Mouse (Mus musculus) MN1 (cell line): ENCODE measurements around the gene Alox12.

Experiments used
- DNase-seq: peaks from one replicate; pipeline ENCODE4 v3.0.0-alpha.2; 2016; ENCODE audit warnings: low spot score

The Alox12 gene

DNA sequence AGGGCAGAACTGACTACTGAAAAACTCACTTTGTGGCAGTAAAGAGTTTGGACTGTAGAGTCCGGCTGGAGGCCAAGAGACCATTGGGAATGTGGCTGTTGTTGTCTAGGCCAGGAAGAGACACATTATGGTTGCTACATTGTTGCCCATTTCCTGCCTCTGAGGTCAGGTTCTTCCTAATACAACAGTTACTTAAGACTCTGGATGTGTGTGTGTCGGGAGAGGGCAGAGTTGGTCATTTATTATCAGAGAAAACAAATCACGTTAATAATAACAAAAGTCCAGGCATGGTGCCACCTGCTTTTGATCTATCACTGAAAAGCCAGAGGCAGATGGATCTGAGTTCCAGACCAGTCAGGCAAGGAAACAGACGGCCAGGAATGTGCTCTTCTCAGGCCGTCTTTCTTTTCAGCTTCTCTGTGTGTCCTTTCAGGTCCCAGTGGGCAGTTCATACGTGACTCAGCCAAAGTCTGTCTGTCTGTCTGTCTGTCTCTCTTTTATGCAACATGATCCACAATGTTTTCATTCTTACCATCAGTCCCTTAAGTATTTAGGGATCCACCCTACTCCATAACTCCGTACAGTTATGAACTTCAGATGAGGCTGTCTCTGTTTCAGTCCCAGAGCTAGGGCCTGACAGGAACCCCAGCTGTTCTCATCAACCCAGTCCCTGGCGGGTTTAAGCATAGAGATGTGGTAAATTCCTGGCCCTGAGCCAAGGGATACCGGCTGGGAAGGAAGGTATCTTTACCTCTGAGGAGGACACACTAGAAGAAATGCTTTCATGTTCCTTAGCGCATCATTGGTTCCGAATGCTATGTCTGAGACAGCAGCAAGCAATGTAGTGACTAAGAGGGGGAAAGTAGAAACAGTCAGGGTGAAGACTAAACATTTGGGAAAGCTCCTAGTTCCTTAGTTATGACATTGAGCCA lies 61.5 kb downstream of the Alox12 start:
- DNase-seq, result no peak

DNA sequence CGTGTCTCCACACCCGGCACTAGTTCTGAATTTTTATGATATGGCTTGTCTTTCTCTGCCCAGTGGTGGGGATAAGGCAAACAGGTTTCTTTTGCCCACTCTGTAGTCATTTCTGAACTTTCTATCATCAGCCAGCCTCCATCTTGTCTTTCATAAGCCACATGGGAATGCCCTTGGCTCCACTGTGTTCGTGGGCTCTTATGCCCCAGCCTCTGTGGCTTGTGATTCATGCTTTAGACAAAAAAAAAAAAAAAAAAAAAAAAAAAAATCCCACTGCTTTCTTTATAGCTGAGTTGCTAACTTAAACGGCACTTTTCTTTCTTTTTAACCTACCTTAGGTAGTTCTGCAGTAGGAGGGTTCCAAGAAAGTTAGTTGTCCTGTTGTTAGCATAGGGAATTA lies 63.0 kb downstream of the Alox12 start:
- no peak for DNase-seq
